31 mouse cellular contexts compared by ENCODE assay signal in the genomic region with DNA sequence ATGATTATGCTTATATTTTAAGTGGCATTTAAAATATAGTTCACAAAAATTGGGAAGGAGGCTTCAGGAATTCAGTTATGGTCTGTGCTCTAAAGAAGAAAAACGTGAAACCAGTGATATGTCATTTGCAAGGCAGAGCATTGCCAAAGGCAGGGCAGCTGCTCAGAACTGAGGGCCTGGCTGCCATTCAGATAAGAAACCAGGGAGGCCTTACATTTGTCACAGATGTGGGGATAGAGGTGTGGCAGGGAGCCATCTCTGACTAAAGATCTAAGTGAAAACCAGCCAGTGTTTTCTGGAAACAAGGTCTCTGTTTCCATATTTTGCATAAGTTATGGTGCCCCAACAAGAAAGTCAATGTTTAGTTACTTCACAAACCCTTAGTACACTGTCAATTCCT. TPM values are rescaled to one million over a fixed set of nuclear protein-coding genes. Genes with fewer than 3 reads are reported as not detected.
DNase-seq lines count a peak whose midpoint lies in the region; ATAC-seq and TF ChIP-seq lines count a peak whose summit lies in the region.
"Had no signal": no experiment of that assay in that cellular context is flagged by ENCODE, and none has a peak within 500 bp of the region (broad histone marks: within the 10 kb centered on the region; RNA-seq: fewer than 3 reads in every experiment).

No protein-coding gene starts in this region.

- H3K9me3 ChIP-seq in embryonic facial prominence, embryonic 14.5 days (ENCODE audit: control insufficient read depth, low read length) = no peaks in the 10 kb centered on the region
- H3K9me3 ChIP-seq in embryonic facial prominence, embryonic 10.5 days = no peaks in the 10 kb centered on the region
- H3K9me3 ChIP-seq in heart, embryonic 15.5 days (replicated peaks) = no peaks in the 10 kb centered on the region
- H3K9me3 ChIP-seq in intestine, postnatal 0 days (ENCODE audit: control insufficient read depth) = no peaks in the 10 kb centered on the region
- H3K9me3 ChIP-seq: embryonic facial prominence, embryonic 13.5 days; forebrain, embryonic 12.5 days; hindbrain, embryonic 13.5 days; midbrain, embryonic 10.5 days; midbrain, embryonic 15.5 days had no signal

- no peak overlapping the region for H3K27ac ChIP-seq in embryonic facial prominence, embryonic 14.5 days (replicated peaks; ENCODE audit: low read depth, low read length)
- H3K27ac ChIP-seq in embryonic facial prominence, embryonic 10.5 days (replicated peaks) = no peak overlapping the region
- H3K27ac ChIP-seq in heart, embryonic 15.5 days = 0 out of 2 replicates have a peak overlapping the region, but pooled peaks have one; percentile 7
- H3K27ac ChIP-seq in heart, adult 2 months = no peak overlapping the region
- H3K27ac ChIP-seq in intestine, postnatal 0 days (ENCODE audit: low read depth, low read length) = no peak overlapping the region; the same call in 1 of the 2 replicates
- H3K27ac ChIP-seq: embryonic facial prominence, embryonic 13.5 days; forebrain, embryonic 12.5 days; gastrocnemius, adult 2 months; hindbrain, embryonic 13.5 days; liver, embryonic 14.5 days; midbrain, embryonic 10.5 days; midbrain, embryonic 15.5 days; stomach, postnatal 0 days had no signal

- H3K4me1 ChIP-seq in embryonic facial prominence, embryonic 14.5 days (ENCODE audit: control insufficient read depth, insufficient read depth, low read length) = 0 out of 2 replicates have a peak, but pooled peaks cover 3% of the 10 kb centered on the region
- H3K4me1 ChIP-seq in embryonic facial prominence, embryonic 10.5 days = peaks cover 8% of the 10 kb centered on the region; the same call in 1 of the 2 replicates
- peaks cover 39% of the 10 kb centered on the region for H3K4me1 ChIP-seq in heart, embryonic 15.5 days (replicated peaks)
- no peaks in the 10 kb centered on the region for H3K4me1 ChIP-seq in heart, adult 2 months (ENCODE audit: control insufficient read depth, insufficient read depth, low read length)
- no peaks in the 10 kb centered on the region for H3K4me1 ChIP-seq in intestine, postnatal 0 days (replicated peaks; ENCODE audit: control insufficient read depth, insufficient read depth, low read length)
- H3K4me1 ChIP-seq: embryonic facial prominence, embryonic 13.5 days; forebrain, embryonic 12.5 days; hindbrain, embryonic 13.5 days; midbrain, embryonic 15.5 days had no signal

- 28% methylated on average over 1 of the region's 1 CpGs for WGBS in embryonic facial prominence, embryonic 14.5 days
- 58% methylated on average over 1 of the region's 1 CpGs for WGBS in embryonic facial prominence, embryonic 10.5 days
- WGBS in heart, embryonic 15.5 days = 24% methylated on average over 1 of the region's 1 CpGs
- WGBS in heart, adult 2 months = 54% methylated on average over 1 of the region's 1 CpGs
- WGBS in intestine, postnatal 0 days = 20% methylated on average over 1 of the region's 1 CpGs

- no peak overlapping the region for H3K4me2 ChIP-seq in embryonic facial prominence, embryonic 14.5 days (ENCODE audit: low read depth, low read length)
- H3K4me2 ChIP-seq in heart, embryonic 15.5 days = no peak overlapping the region
- no peak overlapping the region for H3K4me2 ChIP-seq in intestine, postnatal 0 days (replicated peaks; ENCODE audit: low read depth)
- H3K4me2 ChIP-seq: embryonic facial prominence, embryonic 13.5 days; forebrain, embryonic 12.5 days; hindbrain, embryonic 13.5 days; lung, embryonic 14.5 days; midbrain, embryonic 15.5 days had no signal

- ATAC-seq in embryonic facial prominence, embryonic 14.5 days (ENCODE audit: low read depth) = no peak
- no peak for ATAC-seq in heart, embryonic 15.5 days (replicated peaks; ENCODE audit: insufficient number of reproducible peaks, insufficient read depth, low FRiP score, low read depth)
- no peak for ATAC-seq in intestine, postnatal 0 days
- ATAC-seq: CD4-positive, CD25-positive, alpha-beta regulatory T cell, adult 4 months; midbrain, embryonic 15.5 days had no signal

- H3K79me2 ChIP-seq in heart, adult 2 months (replicated peaks; ENCODE audit: control insufficient read depth, insufficient read depth, low read length) = no peaks in the 10 kb centered on the region

- H3K36me3 ChIP-seq in embryonic facial prominence, embryonic 14.5 days (ENCODE audit: control insufficient read depth, insufficient read depth, low read length) = no peaks in the 10 kb centered on the region
- no peaks in the 10 kb centered on the region for H3K36me3 ChIP-seq in embryonic facial prominence, embryonic 10.5 days (replicated peaks)
- no peaks in the 10 kb centered on the region for H3K36me3 ChIP-seq in heart, embryonic 15.5 days
- no peaks in the 10 kb centered on the region for H3K36me3 ChIP-seq in heart, adult 2 months (ENCODE audit: control insufficient read depth, insufficient read depth, low read length)
- H3K36me3 ChIP-seq in intestine, postnatal 0 days (ENCODE audit: control insufficient read depth, insufficient read depth) = no peaks in the 10 kb centered on the region
- H3K36me3 ChIP-seq: embryonic facial prominence, embryonic 13.5 days; forebrain, embryonic 12.5 days; hindbrain, embryonic 13.5 days; midbrain, embryonic 10.5 days; midbrain, embryonic 15.5 days had no signal

- TF ChIP-seq EP300 in heart, adult 2 months (IDR thresholded peaks at IDR 0.05; ENCODE audit: insufficient read depth, low read depth, low read length) = no peak

- TF ChIP-seq CTCF in heart, adult 2 months (IDR thresholded peaks at IDR 0.05) = no peak
- TF ChIP-seq CTCF in intestine, postnatal 0 days (IDR thresholded peaks at IDR 0.05; ENCODE audit: low read depth) = no peak

- H3K4me3 ChIP-seq in embryonic facial prominence, embryonic 14.5 days (ENCODE audit: low read depth, low read length) = no peak overlapping the region
- H3K4me3 ChIP-seq in embryonic facial prominence, embryonic 10.5 days = no peak overlapping the region
- no peak overlapping the region for H3K4me3 ChIP-seq in heart, embryonic 15.5 days
- no peak overlapping the region for H3K4me3 ChIP-seq in heart, adult 2 months
- no peak overlapping the region for H3K4me3 ChIP-seq in intestine, postnatal 0 days (ENCODE audit: low read depth, low read length)
- H3K4me3 ChIP-seq: embryonic facial prominence, embryonic 13.5 days; erythroblast, embryonic 14.5 days; forebrain, embryonic 12.5 days; gastrocnemius, adult 2 months; hindbrain, embryonic 13.5 days; midbrain, embryonic 10.5 days; midbrain, embryonic 15.5 days had no signal

- H3K9ac ChIP-seq in embryonic facial prominence, embryonic 14.5 days (ENCODE audit: low read depth, low read length) = no peak overlapping the region
- H3K9ac ChIP-seq in heart, embryonic 15.5 days = no peak overlapping the region
- H3K9ac ChIP-seq in heart, adult 2 months (ENCODE audit: low read depth, low read length) = no peak overlapping the region
- no peak overlapping the region for H3K9ac ChIP-seq in intestine, postnatal 0 days (ENCODE audit: low read depth, low read length)
- H3K9ac ChIP-seq: embryonic facial prominence, embryonic 13.5 days; forebrain, embryonic 12.5 days; hindbrain, embryonic 13.5 days; liver, embryonic 14.5 days; lung, embryonic 14.5 days; midbrain, embryonic 15.5 days had no signal

- no peak for TF ChIP-seq POLR2A in heart, adult 2 months (IDR thresholded peaks at IDR 0.05; ENCODE audit: insufficient read depth, low read depth, low read length)

- no peaks in the 10 kb centered on the region for H3K27me3 ChIP-seq in embryonic facial prominence, embryonic 14.5 days (replicated peaks; ENCODE audit: control insufficient read depth, insufficient read depth, low read length)
- no peaks in the 10 kb centered on the region for H3K27me3 ChIP-seq in embryonic facial prominence, embryonic 10.5 days (replicated peaks; ENCODE audit: low read depth, poor library complexity, severe bottlenecking)
- no peaks in the 10 kb centered on the region for H3K27me3 ChIP-seq in heart, embryonic 15.5 days
- no peaks in the 10 kb centered on the region for H3K27me3 ChIP-seq in heart, adult 2 months (ENCODE audit: control insufficient read depth, insufficient read depth, low read length)
- H3K27me3 ChIP-seq in intestine, postnatal 0 days (replicated peaks; ENCODE audit: control insufficient read depth, insufficient read depth, low read length) = no peaks in the 10 kb centered on the region
- H3K27me3 ChIP-seq: embryonic facial prominence, embryonic 13.5 days; forebrain, embryonic 12.5 days; midbrain, embryonic 15.5 days had no signal

- intact Hi-C loops in heart, adult 2 months (cut with DNase I) = no loop called here

- DNase-seq in embryonic facial prominence, embryonic 14.5 days (ENCODE audit: low spot score) = peak; percentile 59
- no peak for DNase-seq in embryonic facial prominence, embryonic 10.5 days (ENCODE audit: low spot score)
- no peak for DNase-seq in heart, adult 2 months
- peak; percentile 7 for DNase-seq in MN1 (ENCODE audit: low spot score)
- no peak for DNase-seq in frontal cortex, postnatal 14 days (ENCODE audit: low spot score in 2 of 2)
- DNase-seq: cerebellum, adult 8-10 months; embryo, embryonic 11 days; gastrocnemius, adult 2 months; gastrocnemius, postnatal 36 days; heart, postnatal 4 days; kidney, adult 11 months; kidney, postnatal 14 days; layer of hippocampus, adult 9-11 months; liver; lung, embryonic 14.5 days; right cerebral cortex, postnatal 4 days; thymus, adult 18-20 months; thymus, postnatal 25 days had no signal

RNA-seq across cellular contexts. Expression of a gene that starts 41.8 kb away (rescaled TPM):
- polyA plus RNA-seq in embryonic facial prominence, embryonic 14.5 days (2014; fragmentation: Nextera tagmentation; extraction: Ambion mirVana) = 2.5 and 5.0 TPM in 2 replicates
- 0.55 and 0.72 TPM in 2 replicates for polyA plus RNA-seq in embryonic facial prominence, embryonic 10.5 days (2016; fragmentation: Nextera tagmentation; extraction: Ambion mirVana)
- 35.1 and 40.7 TPM in 2 replicates for polyA plus RNA-seq in heart, embryonic 15.5 days (2015; fragmentation: Nextera tagmentation; extraction: Ambion mirVana)
- total RNA-seq in heart, adult 2 months (2021) = under 1 TPM; 0.10 to 0.32 TPM
- 0.68 and 1.2 TPM in 2 replicates for polyA plus RNA-seq in heart, adult 2 months (2012; rRNA removed)
- 10.7 TPM in 2 replicates for polyA plus RNA-seq in intestine, postnatal 0 days (2015; fragmentation: Nextera tagmentation; extraction: Ambion mirVana)
- total RNA-seq: megakaryocyte progenitor cell, adult 5-6 weeks; neutrophil, adult 5-6 weeks had no signal
- polyA plus RNA-seq: CD4-positive, CD25-positive, alpha-beta regulatory T cell, adult 4 months had no signal

Comparison
In these comparisons a context has a peak if more than half of its experiments do, and no peak if none do; other contexts are left out.
1. DNase-seq: peak in embryonic facial prominence, embryonic 14.5 days (single experiment) and MN1 (single experiment); none in embryonic facial prominence, embryonic 10.5 days (single experiment), heart, adult 2 months (0 of 2) and frontal cortex, postnatal 14 days (0 of 2).